Mouse (Mus musculus): ENCODE data around the gene Dcaf5.
A peak's percentile ranks its signal among the peaks of the same experiment; 100 is the strongest.

The Dcaf5 gene

GRCm38 (mm10) chr12:80406650-80407049 lies 29.8 kb downstream of the Dcaf5 start:
- DNase-seq: peak; percentile 16

- no peak for DNase-seq
Measured at GRCm38 (mm10) chr12:80404139-80404538, 32.3 kb downstream of the Dcaf5 start.

- DNase-seq: no peak
Measured at GRCm38 (mm10) chr12:80399147-80399546, 37.3 kb downstream of the Dcaf5 start.

GRCm38 (mm10) chr12:80396397-80396796 lies 40.0 kb downstream of the Dcaf5 start:
- no peak for DNase-seq

GRCm38 (mm10) chr12:80395270-80395669 lies 41.1 kb downstream of the Dcaf5 start:
- DNase-seq: no peak

- DNase-seq: peak; percentile 24
Measured at GRCm38 (mm10) chr12:80394045-80394444, 42.4 kb downstream of the Dcaf5 start.

GRCm38 (mm10) chr12:80389448-80389847 lies 47.0 kb downstream of the Dcaf5 start:
- no peak for DNase-seq

- no peak for DNase-seq
Measured at GRCm38 (mm10) chr12:80387326-80387725, 49.1 kb downstream of the Dcaf5 start.

- no peak for DNase-seq
Measured at GRCm38 (mm10) chr12:80385361-80385760, 51.0 kb downstream of the Dcaf5 start.

GRCm38 (mm10) chr12:80383478-80383877 lies 52.9 kb downstream of the Dcaf5 start:
- DNase-seq: no peak

- no peak for DNase-seq
Measured at GRCm38 (mm10) chr12:80382794-80383193, 53.6 kb downstream of the Dcaf5 start.

GRCm38 (mm10) chr12:80379831-80380457 lies 56.5 kb downstream of the Dcaf5 start:
- peak; percentile 13 for DNase-seq

- peak; percentile 20 for DNase-seq
Measured at GRCm38 (mm10) chr12:80379393-80379792, 57.0 kb downstream of the Dcaf5 start.

- no peak for DNase-seq
Measured at GRCm38 (mm10) chr12:80377604-80378003, 58.8 kb downstream of the Dcaf5 start.

- DNase-seq: no peak
Measured at GRCm38 (mm10) chr12:80375721-80376120, 60.7 kb downstream of the Dcaf5 start.

GRCm38 (mm10) chr12:80374736-80375135 lies 61.7 kb downstream of the Dcaf5 start:
- no peak for DNase-seq

- DNase-seq: no peak
Measured at GRCm38 (mm10) chr12:80372946-80373345, 63.5 kb downstream of the Dcaf5 start.

- DNase-seq: no peak
Measured at GRCm38 (mm10) chr12:80367227-80367626, 69.2 kb downstream of the Dcaf5 start.

GRCm38 (mm10) chr12:80366004-80366480 lies 70.4 kb downstream of the Dcaf5 start:
- DNase-seq: peak; percentile 16

- DNase-seq: no peak
Measured at GRCm38 (mm10) chr12:80365345-80365744, 71.1 kb downstream of the Dcaf5 start.

GRCm38 (mm10) chr12:80361655-80362054 lies 74.7 kb downstream of the Dcaf5 start:
- no peak for DNase-seq

GRCm38 (mm10) chr12:80360321-80360720 lies 76.1 kb downstream of the Dcaf5 start:
- DNase-seq: no peak

GRCm38 (mm10) chr12:80344777-80345231 lies 91.6 kb downstream of the Dcaf5 start:
- DNase-seq: no peak

- no peak for DNase-seq
Measured at GRCm38 (mm10) chr12:80340936-80341335, 95.5 kb downstream of the Dcaf5 start.

GRCm38 (mm10) chr12:80334162-80334561 lies 102.2 kb downstream of the Dcaf5 start:
- DNase-seq: no peak

Data from cerebellum, adult 11 months (tissue).